Mouse (Mus musculus) layer of hippocampus, postnatal 10 days (tissue): ENCODE results near the gene Utp20. TPM values are rescaled to one million over a fixed set of nuclear protein-coding genes. Genes with fewer than 3 reads are reported as not detected.

Experiments used
- DNase-seq, 2 experiments: peaks; one replicate each; pipeline ENCODE4 v3.0.0; 2021; ENCODE audit warnings: low spot score in 2 of 2
- total RNA-seq, 2 experiments: library from RNA; stranded (reverse); gene quantifications; 2 replicates each; pipeline ENCODE4 v1.2.3; 2021

Gene Utp20
- total RNA-seq, 2 experiments from 2014 or later, result 21.1 to 22.8 TPM

DNA sequence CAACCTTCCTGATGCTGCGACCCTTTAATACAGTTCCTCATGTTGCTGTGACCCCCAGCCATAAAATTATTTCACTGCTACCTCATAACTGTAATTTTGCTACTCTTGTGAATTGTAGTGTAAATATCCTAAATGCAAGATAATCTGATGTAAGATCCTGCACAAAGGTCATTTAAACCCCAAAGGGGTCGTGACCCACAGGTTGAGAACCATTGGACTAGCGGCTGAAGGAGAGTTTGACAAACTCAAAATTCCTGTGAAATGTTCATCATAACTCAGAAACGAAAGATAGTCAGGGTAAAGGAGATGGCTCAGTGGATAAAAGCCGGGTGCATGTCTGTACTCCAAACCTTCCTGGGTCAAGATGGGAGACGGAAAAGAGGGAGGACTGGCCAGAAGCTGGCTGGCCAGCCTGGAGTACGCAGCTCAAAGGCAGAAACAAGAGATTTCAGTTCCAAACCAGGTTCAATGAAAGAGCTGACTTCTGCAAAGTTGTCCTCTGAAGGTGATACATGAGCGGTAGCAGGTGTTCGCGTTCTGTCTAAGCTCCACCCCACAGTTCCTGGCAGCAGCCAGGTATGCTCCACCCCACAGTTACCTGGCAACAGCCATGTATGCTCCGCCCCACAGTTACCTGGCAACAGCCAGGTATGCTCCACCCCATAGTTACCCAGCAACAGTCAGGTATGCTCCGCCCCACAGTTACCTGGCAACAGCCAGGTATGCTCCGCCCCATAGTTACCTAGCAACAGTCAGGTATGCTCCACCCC lies 109.4 kb downstream of the Utp20 start:
- no peak for DNase-seq

DNA sequence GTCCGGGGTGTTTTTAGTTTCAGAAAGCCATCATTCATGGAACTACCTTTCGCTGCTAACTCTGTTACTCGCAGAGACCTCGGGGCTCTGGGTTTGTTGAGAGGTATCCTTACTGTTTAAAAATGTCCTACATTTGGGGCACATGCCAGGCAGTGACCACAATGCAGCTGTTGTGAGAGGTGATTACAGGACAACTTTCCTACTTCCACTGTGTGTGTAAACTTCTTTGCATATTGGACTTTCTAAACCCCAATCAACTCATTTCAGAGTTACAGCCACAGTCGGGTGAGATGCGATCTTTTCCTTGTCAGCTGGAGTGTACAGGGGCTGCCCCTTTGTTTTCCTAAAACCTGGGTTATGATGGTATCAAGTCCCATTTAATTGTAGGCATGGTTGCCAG lies 111.0 kb downstream of the Utp20 start:
- no peak for DNase-seq

DNA sequence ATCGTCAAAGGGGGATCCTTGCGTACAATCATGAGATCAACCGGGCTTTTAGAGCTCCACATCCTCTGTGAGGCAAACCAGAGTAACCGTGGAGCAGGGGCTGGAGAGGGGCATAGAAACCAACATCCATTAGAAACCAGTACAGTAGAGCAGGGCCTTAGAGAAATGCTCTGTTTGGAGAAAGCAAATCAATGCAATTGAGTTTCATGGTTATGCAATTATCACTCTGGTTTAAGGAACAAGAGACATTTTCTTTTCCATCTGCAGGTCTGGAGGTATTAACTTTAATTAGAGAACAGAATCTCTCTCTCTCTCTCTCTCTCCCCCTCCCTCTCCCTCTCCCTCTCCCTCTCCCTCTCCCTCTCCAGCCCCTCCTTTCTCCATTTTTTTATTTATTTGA lies 111.9 kb downstream of the Utp20 start:
- DNase-seq, result no peak

DNA sequence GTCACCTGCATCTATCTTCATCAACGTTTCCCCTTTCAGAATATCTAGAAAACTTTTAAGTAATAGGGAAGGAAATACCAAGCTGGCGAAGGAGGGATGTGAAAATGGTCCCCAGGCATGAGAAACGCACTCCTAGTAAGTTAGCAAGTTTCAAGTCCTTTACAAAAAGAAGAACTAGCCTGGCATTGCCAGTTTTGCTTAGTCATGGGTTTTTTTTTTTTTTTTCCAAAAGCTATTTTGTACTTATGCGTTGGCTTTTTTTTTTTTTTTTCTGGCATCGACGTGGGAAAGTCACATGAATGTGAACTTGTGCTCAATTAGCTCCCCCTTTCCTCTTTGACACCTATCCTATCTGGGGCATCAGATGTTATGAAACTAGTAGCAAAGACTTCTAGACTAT lies 114.2 kb downstream of the Utp20 start:
- DNase-seq, result no peak

DNA sequence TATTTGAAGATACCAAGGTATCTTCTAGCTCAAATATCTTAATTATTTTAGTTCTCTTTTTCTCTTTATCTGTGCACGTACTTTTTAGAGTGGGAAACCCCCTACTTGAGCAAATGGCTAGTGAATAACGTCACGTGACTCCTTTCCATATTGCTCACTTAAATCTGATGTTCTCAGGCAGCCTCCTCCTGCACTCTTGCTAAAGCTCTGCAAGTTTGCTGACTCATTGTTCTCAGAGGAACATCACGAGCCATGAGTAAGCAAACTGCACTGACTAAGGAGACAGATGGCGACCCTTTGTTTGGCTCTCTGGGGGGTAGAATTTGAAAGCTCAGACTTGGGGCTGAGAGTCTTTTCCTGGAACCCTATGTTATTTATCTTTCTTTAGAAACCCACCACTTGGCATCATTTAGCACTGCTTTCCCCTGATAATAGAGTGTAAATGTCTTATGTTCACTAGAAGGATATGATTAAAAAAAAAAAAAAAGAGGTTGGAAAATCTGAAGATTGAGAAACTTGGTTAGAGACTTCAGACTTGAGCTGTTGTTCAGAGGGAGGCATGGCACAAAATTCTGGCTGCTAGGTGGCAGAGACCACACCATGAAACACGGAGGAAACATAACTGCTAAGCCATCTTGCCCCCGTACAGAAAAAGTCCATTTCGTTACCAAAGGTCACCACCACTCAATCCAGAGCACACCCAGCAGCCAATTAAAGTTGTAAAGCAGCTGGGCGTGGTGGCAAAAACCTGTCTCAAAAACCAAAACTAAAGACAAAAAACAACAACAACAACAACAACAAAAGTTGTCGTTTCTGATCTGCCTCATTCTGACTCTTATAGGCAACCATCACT lies 117.7 kb downstream of the Utp20 start:
- DNase-seq, result peak in 1 of 2 experiments; percentile 16

DNA sequence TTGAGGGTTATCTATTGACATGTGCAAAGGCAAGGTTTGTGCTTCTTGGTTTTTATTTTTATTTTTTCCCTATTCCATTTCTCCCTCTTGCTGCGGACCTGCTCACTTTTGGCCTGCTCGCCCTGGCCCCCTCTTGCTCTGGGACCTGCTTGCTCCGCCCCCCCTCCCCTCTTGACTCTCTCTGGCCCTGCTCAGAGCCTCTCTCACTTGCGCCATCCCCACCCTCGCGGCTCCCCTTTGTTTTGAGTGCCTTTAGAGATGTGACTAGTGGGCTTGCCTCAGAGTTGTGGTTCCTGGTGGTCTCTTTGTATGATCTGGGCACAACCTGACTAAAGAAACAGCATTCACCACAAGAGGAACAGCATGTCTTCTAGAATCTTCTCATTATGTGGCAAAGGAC lies 125.7 kb downstream of the Utp20 start:
- no peak for DNase-seq

Other genes with a start within 250 kb of the Utp20 start
- 1 to 10 TPM; 1.0 to 1.8 TPM for gene Mybpc1, start 221.7 kb downstream of the Utp20 start, total RNA-seq
- gene Spic, start 141.8 kb downstream of the Utp20 start, total RNA-seq, result not detected
- gene Arl1, start 95.9 kb downstream of the Utp20 start, total RNA-seq, result 100 to 1,000 TPM; 127 TPM
- gene Slc5a8, start 59.2 kb upstream of the Utp20 start, total RNA-seq, result under 1 TPM; 0.09 to 0.16 TPM